Mouse (Mus musculus) limb, embryonic 14.5 days (tissue): ENCODE data around the gene Nr5a1. TPM values are rescaled to one million over a fixed set of nuclear protein-coding genes. Genes with fewer than 3 reads are reported as not detected.

Source experiments
- ATAC-seq: fragments of 200-750 bp; cut with Nextera tagmentation; 2 replicates; pipeline ENCODE4 v1.8.0; 2017; ENCODE audit warnings: low read depth, moderate number of reproducible peaks, moderate TSS enrichment; ENCODE audit not compliant: low FRiP score
- DNase-seq: peaks from one replicate; pipeline ENCODE4 v3.0.0-alpha.2; 2015; ENCODE audit warnings: low spot score
- H3K27ac ChIP-seq: fragments of 300-500 bp; sonication (generic); replicated peaks from 2 replicates; pipeline ENCODE4 v1.5.1; 2014; ENCODE audit warnings: low read depth, mild to moderate bottlenecking, low read length, moderate library complexity, mixed read lengths
- H3K27me3 ChIP-seq: fragments of 300-500 bp; sonication (generic); 2 replicates; pipeline ENCODE4 v1.6.1; 2014; ENCODE audit warnings: low read length, mixed read lengths; ENCODE audit not compliant: control insufficient read depth, insufficient read depth
- H3K36me3 ChIP-seq: fragments of 300-500 bp; sonication (generic); 2 replicates; pipeline ENCODE4 v1.6.1; 2014; ENCODE audit warnings: mild to moderate bottlenecking, low read length, moderate library complexity, mixed read lengths; ENCODE audit not compliant: control insufficient read depth, insufficient read depth
- H3K4me1 ChIP-seq: fragments of 300-500 bp; sonication (generic); 2 replicates; pipeline ENCODE4 v1.6.1; 2014; ENCODE audit warnings: antibody characterized with exemption, low read length, mixed read lengths; ENCODE audit not compliant: control insufficient read depth, insufficient read depth
- H3K4me2 ChIP-seq: fragments of 300-500 bp; sonication (generic); replicated peaks from 2 replicates; pipeline ENCODE4 v1.6.1; 2014; ENCODE audit warnings: low read depth, mild to moderate bottlenecking, low read length, moderate library complexity; ENCODE audit not compliant: severe bottlenecking
- H3K4me3 ChIP-seq: fragments of 300-500 bp; sonication (generic); replicated peaks from 2 replicates; pipeline ENCODE4 v1.5.1; 2014; ENCODE audit warnings: low read length
- H3K9ac ChIP-seq: fragments of 300-500 bp; sonication (generic); 2 replicates; pipeline ENCODE4 v1.6.1; 2014; ENCODE audit warnings: mild to moderate bottlenecking, low read depth, low read length, moderate library complexity; ENCODE audit not compliant: severe bottlenecking
- H3K9me3 ChIP-seq: fragments of 300-500 bp; sonication (generic); 2 replicates; pipeline ENCODE4 v1.6.1; 2016; ENCODE audit warnings: low read length; ENCODE audit not compliant: control insufficient read depth
- POLR2A ChIP-seq: fragments of 200-500 bp; IDR thresholded peaks from 2 replicates; pipeline ENCODE4 v1.8.0; 2012; ENCODE audit warnings: inconsistent platforms, mild to moderate bottlenecking, moderate library complexity, borderline replicate concordance; ENCODE audit not compliant: insufficient read depth, insufficient read length; ENCODE audit errors: extremely low read depth
- WGBS: fragments of 180-500 bp; shearing (Covaris S2); extraction: QIAGEN DNeasy Blood & Tissue Kit; methylation state at CpG from one replicate; pipeline ENCODE4 v1.1.7; 2014; 5-methylcytosine and 5-hydroxymethylcytosine counted together
- polyA plus RNA-seq, 2 experiments: library from polyadenylated mRNA; depleted of rRNA in 1 of 2; stranded (reverse) in 1 of 2; unstranded in 1 of 2; fragments of >200 nt; fragmentation: Nextera tagmentation in 1 of 2; extraction: Ambion mirVana in 1 of 2; gene quantifications; 2 replicates each; pipeline versions ENCODE4 v1.2.1 to v1.2.3; 2012 to 2014

Gene Nr5a1
- polyA plus RNA-seq, 2 experiments = 0.10 TPM; not detected in 1

DNA sequence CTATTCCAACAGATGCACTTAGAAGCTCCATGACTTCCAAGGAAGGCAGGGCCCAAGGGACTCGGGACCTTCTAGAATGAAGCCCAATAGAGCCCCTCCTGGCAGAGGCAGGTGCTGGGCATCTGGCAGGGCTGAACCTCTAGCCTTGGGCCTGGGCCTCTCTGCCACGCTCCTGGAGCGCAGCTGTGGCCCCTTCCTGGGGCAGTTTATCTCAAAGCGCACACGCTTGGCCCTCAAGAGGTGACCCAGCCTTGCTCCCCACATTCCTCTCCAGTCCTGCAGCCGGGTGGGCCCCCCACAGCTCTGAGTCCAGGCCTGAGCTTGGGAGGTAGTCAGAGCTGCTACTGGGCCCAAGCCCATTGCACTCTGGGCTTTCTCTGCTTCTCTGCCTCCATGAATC is 5.0 kb upstream of the Nr5a1 start:
- no peak for ATAC-seq
- Histone ChIP-seq H3K27ac (no peak overlapping the region), H3K4me2 (no peak overlapping the region)

DNA sequence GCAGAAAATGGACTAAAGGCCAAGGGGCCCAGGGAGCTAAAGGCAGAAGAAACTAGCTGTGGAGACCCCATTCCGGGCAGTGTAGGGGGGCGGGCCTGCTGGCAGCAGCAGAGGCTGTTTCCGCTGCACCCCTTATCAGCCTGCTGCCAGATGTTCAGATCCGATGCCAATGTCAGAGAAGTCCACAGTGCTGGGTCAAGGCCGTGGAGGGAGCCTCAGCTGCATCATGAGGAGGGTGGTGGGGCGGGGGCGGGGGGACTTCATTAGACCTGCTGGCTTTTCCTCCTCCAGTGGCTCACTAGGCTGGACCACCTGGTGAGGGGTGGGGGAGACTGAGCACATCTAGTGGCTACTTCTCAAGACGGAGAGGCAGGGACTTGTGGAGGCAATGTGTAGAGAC is 4.3 kb upstream of the Nr5a1 start:
- H3K4me3 ChIP-seq = no peak overlapping the region
- H3K36me3 ChIP-seq = no peaks in the 10 kb centered on the region
- no peaks in the 10 kb centered on the region for H3K9me3 ChIP-seq
- peaks cover 7% of the 10 kb centered on the region for H3K27me3 ChIP-seq
- no peaks in the 10 kb centered on the region for H3K4me1 ChIP-seq
- 65% methylated on average over 8 of the region's 8 CpGs for WGBS
- DNase-seq (no peak), ATAC-seq (no peak)
- TF ChIP-seq POLR2A = no peak
- no peak overlapping the region for H3K27ac ChIP-seq
- H3K4me2 ChIP-seq = no peak overlapping the region
- H3K9ac ChIP-seq = no peak overlapping the region

More for the DNA sequence above, 5.0 kb upstream of the Nr5a1 start:
- no peak overlapping the region for H3K9ac ChIP-seq
- peaks cover 4% of the 10 kb centered on the region; the same call in 1 of the 2 replicates for H3K4me1 ChIP-seq
- TF ChIP-seq POLR2A = no peak
- H3K27me3 ChIP-seq = peaks cover 5% of the 10 kb centered on the region; the same call in 1 of the 2 replicates
- no peaks in the 10 kb centered on the region for H3K36me3 ChIP-seq
- no peaks in the 10 kb centered on the region for H3K9me3 ChIP-seq
- no peak for DNase-seq
- no peak overlapping the region for H3K4me3 ChIP-seq
- WGBS = 75% methylated on average over 6 of the region's 6 CpGs

DNA sequence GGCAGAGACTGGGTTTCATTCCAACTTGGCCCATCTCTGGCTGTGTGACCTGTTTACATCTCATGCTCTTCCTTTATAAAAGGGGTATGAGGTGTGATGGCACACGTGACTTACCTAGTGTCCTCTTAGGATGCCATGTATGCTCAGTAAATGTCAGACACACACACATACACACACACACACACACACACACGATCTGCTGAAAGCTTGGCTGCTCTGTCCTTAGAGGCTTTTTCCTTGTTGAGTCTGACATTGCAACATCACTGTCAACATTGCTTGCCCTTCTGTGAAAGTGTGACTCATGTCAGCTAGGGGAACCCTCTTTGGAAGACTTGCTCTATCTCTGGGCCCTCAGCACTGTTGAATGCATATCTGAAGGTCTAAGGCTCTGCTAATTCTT is 3.1 kb upstream of the Nr5a1 start:
- no peaks in the 10 kb centered on the region for H3K36me3 ChIP-seq
- H3K9ac ChIP-seq = no peak overlapping the region
- peaks cover 19% of the 10 kb centered on the region for H3K27me3 ChIP-seq
- no peak overlapping the region for H3K4me3 ChIP-seq
- no peak for DNase-seq
- no peak for ATAC-seq
- TF ChIP-seq POLR2A = no peak
- no peak overlapping the region for H3K27ac ChIP-seq
- 69% methylated on average over 2 of the region's 2 CpGs for WGBS
- no peaks in the 10 kb centered on the region for H3K9me3 ChIP-seq
- no peaks in the 10 kb centered on the region for H3K4me1 ChIP-seq
- no peak overlapping the region for H3K4me2 ChIP-seq

DNA sequence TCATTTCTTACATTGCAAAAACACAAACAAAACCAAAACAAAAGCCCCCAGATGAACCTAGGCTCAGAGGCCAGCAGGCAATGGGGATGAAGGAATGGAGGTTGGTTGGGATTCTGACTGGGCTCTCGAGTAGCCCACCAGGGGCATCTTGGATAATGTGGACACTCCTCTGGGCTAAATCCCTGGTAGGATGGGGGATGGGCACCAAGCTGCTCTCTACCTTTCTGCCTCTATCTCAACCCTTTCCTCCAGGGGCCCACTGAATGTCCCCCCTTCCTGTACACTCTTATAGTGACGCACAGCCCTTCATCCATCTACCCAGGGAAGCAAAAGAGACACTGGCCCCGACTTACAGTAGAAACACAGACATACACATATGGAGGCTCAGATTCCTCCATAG is 746 bp downstream of the Nr5a1 start:
- 76% methylated on average over 3 of the region's 3 CpGs for WGBS
- TF ChIP-seq POLR2A = no peak

DNA sequence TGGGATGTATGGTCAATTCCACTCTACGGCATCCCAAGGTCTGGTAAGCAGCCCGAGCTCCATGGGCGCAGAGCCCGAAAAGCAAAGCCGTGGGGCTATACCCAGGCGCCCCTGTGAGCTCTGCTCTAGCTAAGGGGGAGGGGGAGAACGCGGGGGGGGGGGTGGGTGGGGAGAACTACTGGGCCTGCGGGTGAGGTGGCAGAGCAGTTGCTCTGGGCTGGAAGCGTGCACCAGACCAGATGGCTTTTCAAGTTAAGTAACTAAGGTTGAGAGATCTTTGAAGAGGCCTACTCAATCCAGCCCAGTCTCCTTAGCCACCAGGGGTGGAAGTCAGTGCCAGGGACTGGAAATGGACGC is 1.6 kb downstream of the Nr5a1 start:
- Histone ChIP-seq H3K27ac (no peak overlapping the region), H3K9ac (no peak overlapping the region), H3K4me1 (peaks cover 10% of the 10 kb centered on the region; the same call in 1 of the 2 replicates), H3K9me3 (no peaks in the 10 kb centered on the region), H3K4me2 (no peak overlapping the region), H3K36me3 (no peaks in the 10 kb centered on the region), H3K4me3 (no peak overlapping the region), H3K27me3 (peaks cover 66% of the 10 kb centered on the region)
- DNase-seq (no peak), ATAC-seq (no peak)
- WGBS = 25% methylated on average over 11 of the region's 11 CpGs
- TF ChIP-seq POLR2A = no peak

More for the DNA sequence above, 746 bp downstream of the Nr5a1 start:
- H3K36me3 ChIP-seq = no peaks in the 10 kb centered on the region
- no peak overlapping the region for H3K9ac ChIP-seq
- H3K27me3 ChIP-seq = peaks cover 58% of the 10 kb centered on the region
- ATAC-seq = no peak
- H3K4me2 ChIP-seq = no peak overlapping the region
- H3K4me3 ChIP-seq = no peak overlapping the region
- H3K27ac ChIP-seq = no peak overlapping the region
- no peak for DNase-seq
- peaks cover 10% of the 10 kb centered on the region; the same call in 1 of the 2 replicates for H3K4me1 ChIP-seq
- H3K9me3 ChIP-seq = no peaks in the 10 kb centered on the region
